Mouse (Mus musculus) forebrain, embryonic 10.5 days (tissue): ENCODE measurements around the gene Olfr370. TPM values are rescaled to one million over a fixed set of nuclear protein-coding genes. Genes with fewer than 3 reads are reported as not detected.

Experiments used
- DNase-seq: peaks from one replicate; pipeline ENCODE4 v3.0.0-alpha.2; 2017; ENCODE audit warnings: low spot score; ENCODE audit errors: extremely low spot score
- H3K27ac ChIP-seq: fragments of 300-500 bp; sonication (generic); 2 replicates; pipeline ENCODE4 v1.5.1; 2016; ENCODE audit warnings: mild to moderate bottlenecking
- H3K27me3 ChIP-seq: fragments of 300-500 bp; sonication (generic); 2 replicates; pipeline ENCODE4 v1.6.1; 2016; ENCODE audit warnings: mild to moderate bottlenecking; ENCODE audit not compliant: poor library complexity, severe bottlenecking
- H3K36me3 ChIP-seq: fragments of 300-500 bp; sonication (generic); replicated peaks from 2 replicates; pipeline ENCODE4 v1.6.1; 2016; ENCODE audit warnings: mild to moderate bottlenecking, moderate library complexity
- H3K4me1 ChIP-seq: fragments of 300-500 bp; sonication (generic); 2 replicates; pipeline ENCODE4 v1.6.1; 2016
- H3K4me3 ChIP-seq: fragments of 300-500 bp; sonication (generic); 2 replicates; pipeline ENCODE4 v1.5.1; 2016; ENCODE audit warnings: mild to moderate bottlenecking, moderate library complexity
- H3K9me3 ChIP-seq: fragments of 300-500 bp; sonication (generic); 2 replicates; pipeline ENCODE4 v1.6.1; 2016; ENCODE audit warnings: mild to moderate bottlenecking, moderate library complexity
- WGBS: fragments of 180-500 bp; shearing (Covaris S2); methylation state at CpG from one replicate; pipeline ENCODE4 v1.1.7; 2016; 5-methylcytosine and 5-hydroxymethylcytosine counted together
- polyA plus RNA-seq: library from polyadenylated mRNA; unstranded; fragments of >200 nt; fragmentation: Nextera tagmentation; extraction: Ambion mirVana; gene quantifications from 2 replicates; pipeline ENCODE4 v1.2.1, GENCODE M21; 2016

The Olfr370 gene
- polyA plus RNA-seq, 1 experiment from 2014 or later: not detected

- H3K27me3 ChIP-seq: no peaks in the 10 kb centered on the region
- H3K27ac ChIP-seq: peak overlapping the region; percentile 96
- H3K36me3 ChIP-seq: peaks cover 28% of the 10 kb centered on the region
- peak overlapping the region; percentile 88 for H3K4me3 ChIP-seq
- under 1% methylated on average over 43 of the region's 43 CpGs for WGBS
- peaks cover 43% of the 10 kb centered on the region for H3K4me1 ChIP-seq
- DNase-seq: peak; percentile 99
- H3K9me3 ChIP-seq: no peaks in the 10 kb centered on the region
Observed at GRCm38 (mm10) chr8:83594167-83595049, 58.8 kb downstream of the Olfr370 start.

Other genes with a start within 250 kb of the Olfr370 start
- gene Ucp1, start 245.4 kb upstream of the Olfr370 start, polyA plus RNA-seq: not detected in 2 replicates
- gene Elmod2, start 203.3 kb upstream of the Olfr370 start, polyA plus RNA-seq: 21.8 and 25.1 TPM in 2 replicates
- gene Mgat4d, start 187.3 kb upstream of the Olfr370 start, polyA plus RNA-seq: not detected in 2 replicates
- gene Clgn, start 145.9 kb upstream of the Olfr370 start, polyA plus RNA-seq: 3.7 and 4.0 TPM in 2 replicates
- gene Scoc, start 77.4 kb upstream of the Olfr370 start, polyA plus RNA-seq: 108 and 109 TPM in 2 replicates
- 342 and 357 TPM in 2 replicates for gene Ndufb7, start 30.9 kb downstream of the Olfr370 start, polyA plus RNA-seq
- 637 and 658 TPM in 2 replicates for gene Tecr, start 72.2 kb downstream of the Olfr370 start, polyA plus RNA-seq
- 65.2 and 77.8 TPM in 2 replicates for gene Dnajb1, start 72.4 kb downstream of the Olfr370 start, polyA plus RNA-seq
- gene Gipc1, start 116.9 kb downstream of the Olfr370 start, polyA plus RNA-seq: 220 and 227 TPM in 2 replicates
- gene Ptger1, start 130.9 kb downstream of the Olfr370 start, polyA plus RNA-seq: 0.37 and 0.52 TPM in 2 replicates
- gene Pkn1, start 163.4 kb downstream of the Olfr370 start, polyA plus RNA-seq: 29.0 and 29.3 TPM in 2 replicates
- 364 and 371 TPM in 2 replicates for gene Ddx39, start 179.4 kb downstream of the Olfr370 start, polyA plus RNA-seq
- 8.3 and 9.2 TPM in 2 replicates for gene Adgre5, start 205.5 kb downstream of the Olfr370 start, polyA plus RNA-seq